Mouse (Mus musculus): ENCODE results near the gene Rbmxl1. TPM values are rescaled to one million over a fixed set of nuclear protein-coding genes. Genes with fewer than 3 reads are reported as not detected.
"Not testable (repeated sequence)": the region's sequence is repeated elsewhere in the genome, so short reads cannot be mapped to it uniquely, and the experiment has no call there.

The Rbmxl1 gene
- polyA plus RNA-seq, 1 experiment = 59.4 TPM

DNA sequence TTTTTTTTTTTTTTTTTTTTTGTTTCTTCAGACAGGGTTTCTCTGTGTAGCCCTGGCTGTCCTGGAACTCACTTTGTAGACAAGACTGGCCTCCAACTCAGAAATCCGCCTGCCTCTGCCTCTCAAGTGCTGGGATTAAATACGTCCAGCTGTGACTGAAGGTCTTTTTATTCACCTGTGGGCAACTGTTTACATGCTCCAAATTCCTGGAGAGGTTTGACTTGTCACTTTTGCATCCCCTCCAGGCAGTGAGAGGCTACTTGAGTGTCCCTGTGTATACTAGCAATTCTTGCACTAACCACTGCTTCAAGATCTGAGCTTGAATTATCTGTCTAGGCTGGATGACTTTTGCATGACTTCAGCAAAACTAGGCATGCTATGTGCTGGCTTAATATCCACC lies 6.0 kb downstream of the Rbmxl1 start:
- no peak for DNase-seq
- Histone ChIP-seq H3K27ac (ENCODE audit: control insufficient read depth, insufficient read depth, low read length) (no peak overlapping the region), H3K36me3 (ENCODE audit: control insufficient read depth, insufficient read depth, low read length) (peaks cover 6% of the 10 kb centered on the region; the same call in 1 of the 2 replicates), H3K4me1 (replicated peaks; ENCODE audit: control insufficient read depth, insufficient read depth, low read length) (no peaks in the 10 kb centered on the region), H3K4me3 (ENCODE audit: control insufficient read depth, insufficient read depth, low read length) (no peak overlapping the region), H3K27me3 (ENCODE audit: control insufficient read depth, insufficient read depth, low read length) (no peaks in the 10 kb centered on the region)
- no peak for TF ChIP-seq CTCF (IDR thresholded peaks at IDR 0.05; ENCODE audit: borderline replicate concordance, control insufficient read depth, extremely low read depth, insufficient read depth, low read length, poor library complexity)
- TF ChIP-seq POLR2A (IDR thresholded peaks at IDR 0.05; ENCODE audit: control insufficient read depth, extremely low read depth, insufficient read depth, low read length, poor library complexity) = no peak
- 95% methylated on average over 2 of the region's 2 CpGs for WGBS

DNA sequence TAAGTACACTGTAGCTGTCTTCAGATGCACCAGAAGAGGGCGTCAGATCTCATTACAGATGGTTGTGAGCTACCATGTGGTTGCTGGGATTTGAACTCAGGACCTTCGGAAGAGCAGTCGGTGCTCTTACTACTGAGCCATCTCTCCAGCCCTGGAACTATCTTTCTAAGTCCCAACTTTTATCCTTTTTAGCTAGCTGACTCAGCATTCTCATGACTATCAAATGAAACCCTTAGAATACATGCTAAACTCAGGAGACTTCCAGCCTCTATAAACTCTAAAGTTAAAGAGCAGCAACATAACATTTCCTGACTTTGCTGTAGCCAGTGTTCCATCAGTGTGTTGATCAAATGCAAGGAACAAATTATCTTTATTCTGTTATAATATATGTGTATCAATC lies 12.4 kb downstream of the Rbmxl1 start:
- WGBS = 95% methylated on average over 3 of the region's 3 CpGs
- not testable (repeated sequence) for H3K27me3 ChIP-seq (ENCODE audit: control insufficient read depth, insufficient read depth, low read length); H3K36me3 ChIP-seq (ENCODE audit: control insufficient read depth, insufficient read depth, low read length); H3K27ac ChIP-seq (ENCODE audit: control insufficient read depth, insufficient read depth, low read length); DNase-seq; H3K4me1 ChIP-seq (replicated peaks; ENCODE audit: control insufficient read depth, insufficient read depth, low read length); H3K4me3 ChIP-seq (ENCODE audit: control insufficient read depth, insufficient read depth, low read length)

DNA sequence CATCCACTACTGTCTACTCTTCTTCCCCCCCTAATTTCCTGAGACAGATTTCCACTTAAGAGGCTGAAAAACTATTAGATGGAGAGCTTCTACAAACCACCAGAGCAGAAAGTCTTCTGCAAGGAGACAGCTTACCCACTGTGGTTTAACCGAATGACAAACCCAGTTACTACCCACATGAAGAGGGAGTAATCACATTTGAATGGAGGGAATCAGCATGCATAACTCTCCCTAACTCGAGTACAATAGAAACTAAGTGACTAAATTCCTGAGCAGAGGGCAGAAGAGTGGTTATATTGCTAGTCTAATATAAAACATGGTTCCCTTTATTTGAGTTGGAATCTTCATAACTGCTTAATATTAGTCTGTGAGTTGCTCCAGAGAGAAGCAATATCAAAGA lies 15.7 kb downstream of the Rbmxl1 start:
- TF ChIP-seq CTCF (IDR thresholded peaks at IDR 0.05; ENCODE audit: borderline replicate concordance, control insufficient read depth, extremely low read depth, insufficient read depth, low read length, poor library complexity) (no peak), POLR2A (IDR thresholded peaks at IDR 0.05; ENCODE audit: control insufficient read depth, extremely low read depth, insufficient read depth, low read length, poor library complexity) (no peak)
- no peaks in the 10 kb centered on the region for H3K36me3 ChIP-seq (ENCODE audit: control insufficient read depth, insufficient read depth, low read length)
- no peak overlapping the region for H3K27ac ChIP-seq (ENCODE audit: control insufficient read depth, insufficient read depth, low read length)
- no peak overlapping the region for H3K4me3 ChIP-seq (ENCODE audit: control insufficient read depth, insufficient read depth, low read length)
- 26% methylated on average over 2 of the region's 2 CpGs for WGBS
- H3K4me1 ChIP-seq (replicated peaks; ENCODE audit: control insufficient read depth, insufficient read depth, low read length) = no peaks in the 10 kb centered on the region
- no peaks in the 10 kb centered on the region for H3K27me3 ChIP-seq (ENCODE audit: control insufficient read depth, insufficient read depth, low read length)
- DNase-seq = no peak

DNA sequence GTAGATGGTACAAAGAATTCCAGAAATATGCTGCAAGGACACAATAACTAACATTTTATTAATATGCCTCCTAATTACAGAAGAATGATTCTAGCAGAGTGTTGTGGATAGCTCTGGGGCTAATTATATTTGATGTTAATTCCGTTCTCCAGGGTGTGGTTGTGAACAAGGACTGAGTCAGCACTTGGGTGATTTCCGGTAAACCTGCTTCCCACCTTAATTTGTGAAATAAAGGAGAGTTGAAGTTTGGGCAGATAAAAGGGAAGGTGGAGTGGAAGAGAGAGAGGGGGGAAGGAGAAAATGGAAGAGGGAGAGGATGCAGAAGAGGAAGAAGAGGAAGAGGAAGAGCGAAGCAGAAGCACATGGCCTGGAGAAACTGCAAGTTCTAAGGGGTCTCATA lies 19.0 kb downstream of the Rbmxl1 start:
- Histone ChIP-seq H3K4me1 (replicated peaks; ENCODE audit: control insufficient read depth, insufficient read depth, low read length) (no peaks in the 10 kb centered on the region), H3K4me3 (ENCODE audit: control insufficient read depth, insufficient read depth, low read length) (no peak overlapping the region), H3K27ac (ENCODE audit: control insufficient read depth, insufficient read depth, low read length) (no peak overlapping the region), H3K36me3 (ENCODE audit: control insufficient read depth, insufficient read depth, low read length) (no peaks in the 10 kb centered on the region), H3K27me3 (ENCODE audit: control insufficient read depth, insufficient read depth, low read length) (no peaks in the 10 kb centered on the region)
- WGBS = 87% methylated on average over 3 of the region's 3 CpGs
- no peak for DNase-seq
- TF ChIP-seq CTCF (IDR thresholded peaks at IDR 0.05; ENCODE audit: borderline replicate concordance, control insufficient read depth, extremely low read depth, insufficient read depth, low read length, poor library complexity) (no peak), POLR2A (IDR thresholded peaks at IDR 0.05; ENCODE audit: control insufficient read depth, extremely low read depth, insufficient read depth, low read length, poor library complexity) (no peak)

DNA sequence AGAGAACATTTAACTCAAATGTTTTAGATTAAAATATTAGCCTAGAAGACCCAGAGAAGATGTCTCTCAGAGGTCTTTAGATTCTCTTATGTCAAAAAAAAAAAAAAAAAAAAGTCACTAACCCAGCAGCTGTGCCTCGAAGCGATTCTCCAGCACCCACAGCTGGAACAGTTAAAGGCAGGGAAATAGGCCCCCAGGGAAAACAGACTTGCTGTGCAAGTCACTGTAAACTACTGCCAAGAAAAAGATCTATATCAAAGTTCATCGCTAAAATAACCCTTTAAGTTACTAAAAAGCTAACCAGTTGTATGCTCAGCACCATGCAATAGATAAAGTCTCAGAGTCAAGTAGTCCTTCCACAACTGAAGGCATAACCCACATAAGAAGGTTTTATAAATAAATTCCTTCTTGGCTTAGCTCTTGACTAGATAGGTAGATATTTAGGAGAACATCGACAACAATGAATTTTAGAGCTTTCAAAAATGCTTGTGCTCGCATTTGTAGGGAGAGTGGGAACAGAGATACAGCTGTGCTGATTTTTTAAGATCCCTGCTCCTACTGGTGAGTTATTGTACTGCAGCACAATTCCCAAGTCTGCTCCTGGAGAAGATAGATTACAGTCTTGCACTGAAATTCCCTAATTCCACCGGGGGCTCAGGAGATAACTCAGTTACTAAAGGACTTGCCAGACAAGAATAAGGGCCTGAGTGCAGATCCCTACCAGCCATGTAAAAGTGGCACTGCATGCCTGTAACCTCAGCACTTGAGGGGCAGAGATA lies 31.5 kb downstream of the Rbmxl1 start:
- Histone ChIP-seq H3K27me3 (ENCODE audit: control insufficient read depth, insufficient read depth, low read length) (no peaks in the 10 kb centered on the region), H3K4me1 (replicated peaks; ENCODE audit: control insufficient read depth, insufficient read depth, low read length) (no peaks in the 10 kb centered on the region), H3K4me3 (ENCODE audit: control insufficient read depth, insufficient read depth, low read length) (no peak overlapping the region), H3K27ac (ENCODE audit: control insufficient read depth, insufficient read depth, low read length) (no peak overlapping the region), H3K36me3 (ENCODE audit: control insufficient read depth, insufficient read depth, low read length) (no peaks in the 10 kb centered on the region)
- TF ChIP-seq CTCF (IDR thresholded peaks at IDR 0.05; ENCODE audit: borderline replicate concordance, control insufficient read depth, extremely low read depth, insufficient read depth, low read length, poor library complexity) = no peak
- no peak for TF ChIP-seq POLR2A (IDR thresholded peaks at IDR 0.05; ENCODE audit: control insufficient read depth, extremely low read depth, insufficient read depth, low read length, poor library complexity)
- WGBS = 68% methylated on average over 6 of the region's 6 CpGs
- DNase-seq = no peak

DNA sequence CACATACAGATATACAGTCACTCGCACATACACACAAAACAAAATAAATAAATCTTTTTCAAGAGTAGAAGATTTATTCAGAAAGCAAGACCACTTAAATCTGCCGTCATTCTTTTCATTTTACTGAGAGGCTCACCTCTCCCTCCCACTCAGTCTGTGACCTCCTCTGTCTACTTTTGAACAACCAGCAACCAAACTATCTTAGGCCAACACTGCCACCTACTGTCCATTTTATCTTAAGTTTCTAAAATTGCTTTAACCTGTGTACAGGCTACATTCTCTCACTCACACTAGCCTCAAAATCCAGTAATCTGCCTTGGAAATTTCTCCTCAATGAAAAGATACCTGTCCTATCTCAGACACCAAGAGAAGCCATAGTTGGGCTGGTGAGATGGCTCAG lies 40.8 kb downstream of the Rbmxl1 start:
- WGBS = 97% methylated on average over 2 of the region's 2 CpGs
- H3K4me1 ChIP-seq (replicated peaks; ENCODE audit: control insufficient read depth, insufficient read depth, low read length) = no peaks in the 10 kb centered on the region

DNA sequence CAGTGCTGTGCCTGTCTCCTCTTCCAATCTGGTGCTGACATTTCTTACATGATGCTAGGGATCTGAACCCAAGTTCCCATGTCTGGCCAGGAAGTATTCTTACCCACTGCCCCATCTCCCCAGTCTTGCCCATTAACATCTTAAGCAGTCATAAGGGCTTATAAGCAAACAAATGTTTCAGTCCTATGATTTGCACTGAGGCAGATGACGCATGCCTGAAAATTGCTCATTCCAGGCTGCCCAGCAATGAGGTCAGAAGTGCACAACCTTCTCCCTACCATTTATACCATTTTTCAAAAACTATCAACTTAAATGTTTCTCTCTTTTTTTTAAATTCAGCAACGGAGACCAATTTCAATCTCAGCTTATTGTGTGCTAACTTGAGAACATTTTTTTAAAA lies 44.8 kb downstream of the Rbmxl1 start:
- Histone ChIP-seq H3K27ac (ENCODE audit: control insufficient read depth, insufficient read depth, low read length) (no peak overlapping the region), H3K4me3 (ENCODE audit: control insufficient read depth, insufficient read depth, low read length) (no peak overlapping the region), H3K27me3 (ENCODE audit: control insufficient read depth, insufficient read depth, low read length) (no peaks in the 10 kb centered on the region), H3K4me1 (replicated peaks; ENCODE audit: control insufficient read depth, insufficient read depth, low read length) (no peaks in the 10 kb centered on the region), H3K36me3 (ENCODE audit: control insufficient read depth, insufficient read depth, low read length) (no peaks in the 10 kb centered on the region)
- no peak for DNase-seq
- TF ChIP-seq POLR2A (IDR thresholded peaks at IDR 0.05; ENCODE audit: control insufficient read depth, extremely low read depth, insufficient read depth, low read length, poor library complexity) = no peak
- TF ChIP-seq CTCF (IDR thresholded peaks at IDR 0.05; ENCODE audit: borderline replicate concordance, control insufficient read depth, extremely low read depth, insufficient read depth, low read length, poor library complexity) = no peak
- WGBS = 93% methylated on average over 2 of the region's 2 CpGs

More for the DNA sequence above, 40.8 kb downstream of the Rbmxl1 start:
- H3K36me3 ChIP-seq (ENCODE audit: control insufficient read depth, insufficient read depth, low read length) = no peaks in the 10 kb centered on the region
- H3K4me3 ChIP-seq (ENCODE audit: control insufficient read depth, insufficient read depth, low read length) = no peak overlapping the region
- TF ChIP-seq CTCF (IDR thresholded peaks at IDR 0.05; ENCODE audit: borderline replicate concordance, control insufficient read depth, extremely low read depth, insufficient read depth, low read length, poor library complexity) = no peak
- no peak for TF ChIP-seq POLR2A (IDR thresholded peaks at IDR 0.05; ENCODE audit: control insufficient read depth, extremely low read depth, insufficient read depth, low read length, poor library complexity)
- H3K27ac ChIP-seq (ENCODE audit: control insufficient read depth, insufficient read depth, low read length) = no peak overlapping the region
- H3K27me3 ChIP-seq (ENCODE audit: control insufficient read depth, insufficient read depth, low read length) = no peaks in the 10 kb centered on the region
- no peak for DNase-seq
